Mouse (Mus musculus) CH12F3 (cell line): ENCODE measurements around the gene Arhgdib.
"Not testable (repeated sequence)": the region's sequence is repeated elsewhere in the genome, so short reads cannot be mapped to it uniquely, and the experiment has no call there.

Experiments
- in situ Hi-C: fragments of 300-500 bp; cut with MboI; formaldehyde crosslinking; loops from 2 replicates; pipeline ENCODE4 v1.14.3; 2020; ENCODE audit warnings: low sequenced_read_pairs

The Arhgdib gene

DNA sequence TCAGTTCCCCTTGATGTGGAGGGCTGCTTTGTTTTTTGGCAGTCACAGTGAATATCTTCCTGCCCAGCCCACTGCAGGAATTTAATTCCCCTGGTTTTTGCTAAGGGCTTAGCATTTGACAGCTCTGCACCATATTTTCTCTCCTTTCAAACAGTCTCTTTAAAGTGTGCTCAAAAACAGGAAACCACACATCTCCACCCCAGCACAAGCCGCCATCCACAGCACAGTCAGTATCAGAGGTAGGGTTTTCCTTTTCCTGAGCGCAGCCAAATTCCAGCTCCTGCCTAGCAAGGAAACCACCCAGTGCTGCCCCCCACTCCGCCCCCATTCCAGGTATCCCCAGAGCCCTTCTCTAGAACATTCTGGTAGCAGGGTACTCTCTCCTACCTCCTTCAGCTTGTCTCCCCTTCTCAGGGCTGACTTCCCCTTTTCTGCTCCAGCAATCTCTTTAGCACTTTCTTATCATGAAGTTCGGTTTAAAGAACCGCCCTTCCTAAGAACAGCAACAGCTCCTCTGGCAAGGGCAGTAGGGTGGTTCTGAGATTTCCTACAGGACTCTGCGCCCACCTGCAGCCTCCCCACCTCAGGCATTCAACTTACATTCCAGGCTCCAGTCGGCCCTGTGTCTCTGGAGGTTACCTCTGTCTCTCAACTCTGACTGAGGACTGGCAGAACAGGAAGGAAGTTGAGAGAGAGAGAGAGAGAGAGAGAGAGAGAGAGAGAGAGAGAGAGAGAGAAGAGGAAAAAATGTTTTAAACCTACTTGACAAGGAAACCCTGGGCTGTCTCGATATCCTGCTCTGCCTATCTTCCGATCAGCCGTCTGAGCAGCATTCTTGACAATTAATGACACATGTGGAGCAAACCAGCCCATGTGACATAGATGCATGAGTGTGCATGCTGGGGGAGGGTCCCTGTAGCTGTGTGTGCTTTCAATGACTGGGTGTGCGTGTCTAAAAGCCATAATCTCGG lies at the start of gene Arhgdib:
Gene Arhgdib, minus strand, starts transcription at position 849 of the 971 bp plus-strand sequence.
- in situ Hi-C loops = no loop called here

DNA sequence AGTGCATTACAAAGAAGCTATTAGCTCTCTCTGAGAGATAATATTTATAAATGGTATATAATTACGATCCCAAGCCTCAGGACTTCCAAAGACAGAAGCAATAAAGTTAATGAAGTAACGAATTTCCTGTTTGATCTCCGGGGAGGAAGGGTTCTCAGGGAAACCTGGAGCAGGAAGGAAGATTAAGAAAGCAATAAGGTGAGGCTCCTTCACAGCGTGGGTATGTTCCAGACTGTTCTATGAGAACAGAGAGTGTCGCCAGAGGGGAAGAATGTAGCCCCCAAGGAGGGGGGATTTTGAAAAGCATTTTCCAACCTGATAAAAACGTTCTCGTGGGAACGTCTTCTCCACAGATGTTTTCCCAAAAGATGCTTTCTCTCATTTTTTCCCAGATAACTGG lies 48.9 kb upstream of the Arhgdib start:
- in situ Hi-C loops = loop anchor here (25.0 kb wide), 1 partner anchor 378 kb away; no protein-coding TSS in a partner anchor

DNA sequence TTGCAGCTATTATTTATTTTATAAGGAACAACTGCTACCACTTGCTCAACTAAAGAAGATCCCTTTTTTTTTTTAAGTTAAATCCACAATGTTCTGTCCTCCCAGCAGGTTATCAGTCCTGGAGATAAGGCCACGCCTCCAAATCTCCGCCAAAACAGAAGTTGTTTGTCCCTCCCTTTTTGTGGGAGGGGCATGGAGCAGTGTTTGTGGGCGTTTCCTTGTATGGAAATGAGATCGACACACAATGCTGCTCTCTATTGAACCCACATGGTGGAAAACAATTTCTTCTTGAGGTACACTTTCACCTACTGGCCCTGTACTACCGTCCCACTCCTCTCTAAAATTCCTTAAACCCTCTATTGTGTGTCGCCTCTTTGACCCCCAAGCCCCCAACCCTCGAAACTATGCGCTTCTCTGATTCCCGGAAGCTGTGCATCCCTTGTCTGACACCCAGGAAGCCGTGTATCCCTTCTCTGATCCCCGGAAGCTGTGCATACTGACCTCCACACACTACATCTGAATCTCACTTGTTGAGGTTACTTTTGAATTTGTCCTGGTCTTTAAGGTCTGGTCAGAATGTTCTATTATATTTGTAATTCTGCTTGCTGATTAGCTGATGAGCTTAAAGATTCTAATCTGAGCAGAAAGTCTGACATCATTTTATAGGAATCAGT lies 48.3 kb upstream of the Arhgdib start:
- in situ Hi-C loops = loop anchor here (25.0 kb wide), 1 partner anchor 378 kb away; no protein-coding TSS in a partner anchor

DNA sequence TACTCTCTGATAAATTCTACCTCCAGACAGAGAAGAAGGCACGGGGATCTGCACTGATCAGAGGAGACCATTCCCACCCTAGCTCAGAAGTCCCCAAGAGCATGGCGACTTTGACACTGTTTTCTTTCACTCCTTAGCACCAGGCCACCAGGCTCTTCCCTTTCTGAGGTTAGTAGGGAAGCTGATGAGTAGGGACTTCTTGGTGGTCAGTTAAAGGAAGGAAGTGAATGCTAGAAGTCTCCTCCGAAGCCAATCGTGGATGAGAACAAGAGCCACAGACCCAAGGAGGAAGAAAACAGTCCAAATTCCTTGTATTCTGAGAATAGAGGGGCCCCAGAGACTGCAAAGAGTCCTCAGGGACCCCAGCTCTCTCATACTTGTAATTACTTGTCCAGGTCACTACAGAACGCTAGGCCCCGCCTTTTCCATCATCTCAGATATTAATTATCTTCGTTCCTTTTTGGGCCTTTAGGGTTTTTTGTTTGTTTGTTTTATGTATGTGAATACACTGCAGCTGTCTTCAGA lies 46.9 kb upstream of the Arhgdib start:
- in situ Hi-C loops = loop anchor here (25.0 kb wide), 1 partner anchor 376 kb away; no protein-coding TSS in a partner anchor

DNA sequence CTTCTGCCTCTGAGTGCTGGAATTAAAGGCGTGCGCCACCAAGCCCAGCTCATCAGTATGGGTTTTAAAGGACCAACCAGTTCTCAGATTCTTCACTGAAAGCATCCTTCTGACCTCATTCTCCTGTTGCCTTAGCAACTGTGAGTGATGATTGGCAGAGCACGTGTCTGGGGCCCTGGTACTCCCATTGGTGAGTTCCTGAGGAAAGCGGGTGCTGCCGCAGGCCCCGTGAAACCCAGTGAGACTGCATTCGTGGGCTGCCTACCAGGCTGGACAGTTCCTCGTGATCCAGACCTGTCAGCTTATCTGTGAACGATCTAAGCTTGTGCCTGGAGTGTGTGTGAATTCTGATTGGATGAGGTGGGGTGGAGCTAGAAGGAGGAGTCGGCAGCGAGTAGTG lies 45.0 kb upstream of the Arhgdib start:
- in situ Hi-C loops = loop anchor here (25.0 kb wide), 1 partner anchor 374 kb away; no protein-coding TSS in a partner anchor

DNA sequence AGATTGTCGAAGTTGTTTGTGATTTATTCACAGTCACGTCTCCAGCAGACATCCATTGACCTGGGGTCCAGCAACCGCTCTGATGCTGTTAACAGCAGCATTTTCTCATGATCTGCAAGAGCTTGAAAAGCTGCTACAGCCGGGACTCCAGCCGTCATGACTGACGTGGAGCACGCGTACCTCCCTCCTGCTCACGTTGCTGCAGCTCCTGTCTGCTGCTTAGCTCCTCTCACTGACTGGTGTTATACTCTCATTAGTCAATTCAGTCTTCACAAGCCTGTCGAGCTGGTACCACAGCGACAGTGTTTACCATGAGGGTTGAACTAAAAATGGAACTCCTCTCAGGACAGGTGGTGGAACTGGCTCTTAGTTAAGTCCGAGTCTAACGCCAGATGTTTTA lies 44.3 kb upstream of the Arhgdib start:
- in situ Hi-C loops = loop anchor here (25.0 kb wide), 1 partner anchor 374 kb away; no protein-coding TSS in a partner anchor

DNA sequence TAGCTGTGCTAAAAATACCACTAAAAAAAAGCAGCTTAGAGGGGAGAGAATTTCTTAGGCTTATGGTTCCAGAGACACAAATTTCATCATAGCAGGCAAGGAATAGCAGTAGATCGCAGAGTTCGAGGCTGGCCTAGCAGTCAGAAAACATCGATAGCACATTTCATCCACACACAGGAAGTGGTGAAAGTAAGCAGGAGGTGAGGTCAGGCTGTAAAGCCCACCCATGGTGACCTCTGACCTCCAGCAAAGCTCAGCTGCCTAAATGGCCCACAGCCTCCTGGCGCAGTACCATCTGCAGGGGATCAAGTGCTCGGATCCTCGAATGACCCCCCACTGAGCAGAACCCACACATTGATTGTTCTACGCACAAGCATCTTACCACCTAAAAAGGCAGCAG lies 41.5 kb upstream of the Arhgdib start:
- in situ Hi-C loops = loop anchor here (25.0 kb wide), 1 partner anchor 371 kb away; no protein-coding TSS in a partner anchor

DNA sequence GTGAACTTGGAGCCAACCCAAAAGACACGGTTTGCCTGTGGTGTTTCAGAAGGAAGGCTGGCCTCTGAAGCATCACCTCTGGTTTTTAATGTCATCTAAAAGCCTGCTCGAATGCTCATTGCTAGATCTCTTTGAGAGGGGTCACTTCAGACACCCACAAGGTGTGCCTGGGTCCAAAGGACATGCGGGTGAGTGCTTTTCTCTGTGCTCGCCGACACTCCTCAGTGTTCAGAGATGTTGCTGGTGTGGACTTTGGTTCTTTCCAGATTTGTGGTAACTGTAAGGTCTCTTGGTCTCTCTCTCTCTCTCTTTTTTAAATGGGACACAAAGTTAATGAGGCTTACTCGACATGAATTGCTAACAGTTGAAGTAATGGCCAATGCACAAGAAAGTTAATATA lies 40.9 kb upstream of the Arhgdib start:
- in situ Hi-C loops = loop anchor here (25.0 kb wide), 1 partner anchor 370 kb away; no protein-coding TSS in a partner anchor

DNA sequence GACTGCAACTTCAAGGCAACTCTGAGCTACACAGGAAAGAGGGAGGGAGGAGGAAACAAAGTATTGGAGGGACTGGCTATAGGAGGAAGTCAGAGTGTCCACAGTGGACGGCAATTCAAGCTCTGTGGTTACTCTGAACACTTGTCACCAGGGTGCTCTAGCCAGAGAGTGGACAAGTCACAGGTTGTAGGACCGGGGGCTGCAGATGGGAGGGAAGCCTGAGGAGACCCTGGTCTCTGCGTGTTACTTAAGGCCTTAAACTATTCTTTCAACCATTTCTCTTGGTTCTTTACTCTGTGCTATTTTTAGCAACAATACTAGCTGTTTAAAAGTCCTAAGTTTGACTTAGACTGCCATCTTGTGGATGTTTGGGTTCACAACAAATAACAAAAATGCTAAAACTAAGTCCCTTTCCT lies 38.6 kb upstream of the Arhgdib start:
- in situ Hi-C loops = loop anchor here (25.0 kb wide), 1 partner anchor 368 kb away; no protein-coding TSS in a partner anchor

DNA sequence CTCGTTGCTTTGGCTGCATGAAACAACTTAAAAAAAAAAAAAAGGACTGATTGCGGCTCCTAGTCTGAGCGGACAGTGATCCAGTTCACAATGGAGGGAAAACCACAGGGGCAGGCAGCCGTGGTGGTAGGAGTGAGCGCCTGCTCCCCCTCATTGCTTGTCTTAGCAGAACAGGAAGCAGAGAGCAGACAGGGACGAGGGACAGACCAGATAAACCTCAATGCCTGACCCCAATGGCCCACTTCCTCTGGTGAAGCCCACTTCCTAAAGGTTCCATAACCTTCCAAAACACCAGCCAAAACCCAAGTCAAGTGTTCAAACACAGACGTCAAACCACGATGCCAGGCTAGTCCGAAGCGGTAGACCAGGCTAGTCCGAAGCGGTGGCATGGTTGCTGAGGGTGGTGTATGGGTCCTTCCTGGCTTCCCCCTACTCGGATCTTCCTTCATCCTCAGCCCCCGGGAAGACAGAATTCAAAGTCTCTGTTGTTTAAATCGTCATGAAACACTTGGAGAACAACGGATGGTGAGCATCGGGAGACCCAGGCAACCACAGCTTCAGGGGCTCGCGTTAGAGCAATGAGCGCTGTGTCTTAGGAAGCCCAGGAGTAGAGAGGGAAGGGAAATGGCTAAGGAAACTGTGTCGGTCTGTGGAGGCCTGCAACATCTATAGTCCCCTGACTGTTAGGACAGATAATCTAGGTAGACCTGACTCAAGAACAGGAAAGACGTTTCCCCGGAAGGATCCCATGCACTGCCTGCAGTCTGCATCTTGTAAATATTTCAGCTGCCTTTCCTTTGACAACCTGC lies 37.8 kb upstream of the Arhgdib start:
- in situ Hi-C loops = loop anchor here (25.0 kb wide), 1 partner anchor 367 kb away; no protein-coding TSS in a partner anchor

DNA sequence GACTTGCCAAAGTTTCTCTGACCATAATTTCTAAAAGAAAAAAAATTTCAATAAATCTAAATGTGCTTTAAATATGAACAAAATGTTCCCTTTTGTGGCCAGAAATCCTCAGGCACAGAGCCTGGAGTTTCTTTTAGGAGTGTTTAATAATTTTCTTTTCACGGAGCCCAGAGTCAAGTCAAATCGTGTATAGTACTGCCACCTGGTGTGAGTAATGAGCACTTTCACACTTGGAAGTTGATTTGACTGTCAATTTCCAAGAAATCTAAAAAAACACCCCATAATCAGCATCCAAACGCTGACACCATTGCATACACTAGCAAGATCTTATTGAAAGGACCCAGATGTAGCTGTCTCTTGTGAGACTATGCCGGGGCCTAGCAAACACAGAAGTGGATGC lies 27.2 kb upstream of the Arhgdib start:
- in situ Hi-C loops = not testable (repeated sequence)

DNA sequence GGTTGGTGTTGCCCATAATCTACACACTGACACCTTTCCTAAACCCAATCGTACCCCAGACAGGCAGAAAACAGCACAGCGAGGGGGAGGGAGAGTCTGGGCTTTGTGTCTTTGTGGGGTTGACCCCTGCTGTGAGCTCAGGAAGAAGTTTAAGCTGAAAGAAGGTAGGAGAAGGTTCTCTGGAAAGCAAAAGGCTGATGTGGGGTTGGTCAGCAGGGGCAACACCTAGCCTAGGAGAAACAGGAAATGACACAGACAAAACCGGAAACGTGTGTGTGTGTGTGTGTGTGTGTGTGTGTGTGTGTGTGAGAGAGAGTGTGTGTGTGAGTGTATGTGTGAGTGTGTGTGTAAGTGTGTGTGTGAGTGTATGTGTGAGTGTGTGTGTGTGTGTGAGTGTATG lies 25.8 kb upstream of the Arhgdib start:
- in situ Hi-C loops = no loop called here

DNA sequence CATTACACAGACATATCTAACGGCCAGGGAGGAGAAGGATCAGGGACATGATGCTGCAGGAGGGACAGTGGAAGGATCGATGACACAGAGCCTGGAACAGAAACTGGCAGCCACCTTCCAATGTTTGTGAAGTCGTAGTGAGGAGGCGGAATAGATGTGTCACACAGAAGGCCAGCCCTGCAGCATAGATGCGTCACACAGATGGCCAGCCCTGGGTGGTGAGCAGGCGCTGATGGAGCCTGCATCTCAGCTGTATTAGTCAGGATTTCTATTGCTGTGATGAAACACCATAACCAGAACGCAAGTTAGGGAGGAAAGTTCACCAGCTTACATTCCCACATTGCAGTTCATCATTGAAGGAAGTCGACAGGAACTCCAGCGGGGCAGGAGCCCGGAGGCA lies 24.2 kb upstream of the Arhgdib start:
- in situ Hi-C loops = no loop called here

DNA sequence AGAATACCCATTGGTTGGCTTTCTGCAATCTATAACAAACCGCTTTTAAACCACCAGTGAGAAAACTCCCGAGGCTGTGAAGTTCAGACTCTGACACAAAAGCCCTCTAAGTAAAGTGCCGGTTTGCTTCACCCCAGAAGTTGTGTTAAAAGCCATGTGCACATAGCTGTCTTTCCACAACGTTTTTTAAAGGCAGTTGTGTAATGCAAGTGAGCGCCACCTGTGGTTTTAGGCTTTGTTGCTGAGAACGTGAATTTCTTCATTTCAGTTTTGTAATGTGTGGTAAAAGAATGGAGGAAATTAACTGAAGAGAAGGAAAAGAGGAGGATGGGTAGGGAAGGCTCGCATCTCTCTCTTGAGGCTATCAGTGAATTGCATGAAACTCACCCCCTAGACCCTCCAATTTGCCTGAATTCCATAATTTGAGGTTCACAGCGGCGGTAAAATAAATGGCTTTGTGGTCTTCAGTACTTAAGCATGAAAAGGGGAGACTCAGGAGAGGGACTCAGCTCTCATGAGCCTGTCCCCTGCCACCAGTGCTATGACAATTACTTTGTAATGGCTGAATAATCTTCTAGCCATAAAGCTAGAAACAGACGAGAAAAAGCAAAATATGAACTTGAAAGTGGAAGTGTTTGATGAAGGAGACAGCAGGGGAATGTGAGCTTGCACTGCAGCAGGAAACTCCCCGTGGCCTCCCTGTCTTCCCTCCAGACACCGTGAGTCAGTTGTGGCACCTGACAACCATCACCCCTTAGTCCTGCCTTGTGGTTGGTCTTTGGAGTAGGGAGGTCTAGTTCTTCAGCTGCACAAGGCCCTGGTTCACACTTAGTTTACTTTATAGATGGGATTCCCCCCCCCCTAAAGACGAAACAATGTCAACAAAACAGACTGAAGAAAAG lies 23.2 kb upstream of the Arhgdib start:
- in situ Hi-C loops = no loop called here

DNA sequence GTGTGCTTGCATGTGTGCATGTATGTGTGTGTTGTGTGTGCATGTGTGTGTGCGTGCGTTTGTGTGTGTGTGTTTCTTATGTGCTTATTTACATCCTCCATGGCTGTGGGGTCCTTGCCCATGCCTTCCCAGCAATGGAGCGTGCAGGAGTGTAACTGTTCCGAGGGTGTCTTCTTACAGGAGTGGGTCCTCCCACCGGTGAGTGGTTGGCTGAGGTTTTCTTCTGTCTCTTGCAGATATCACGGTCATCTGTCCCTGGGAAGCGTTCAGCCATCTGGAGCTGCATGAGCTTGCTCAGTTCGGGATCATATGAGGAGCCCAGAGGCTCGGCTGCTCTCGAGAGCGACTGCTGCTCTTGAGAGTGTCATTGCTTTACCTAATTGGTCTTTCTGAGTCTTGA lies 21.3 kb upstream of the Arhgdib start:
- in situ Hi-C loops = no loop called here

DNA sequence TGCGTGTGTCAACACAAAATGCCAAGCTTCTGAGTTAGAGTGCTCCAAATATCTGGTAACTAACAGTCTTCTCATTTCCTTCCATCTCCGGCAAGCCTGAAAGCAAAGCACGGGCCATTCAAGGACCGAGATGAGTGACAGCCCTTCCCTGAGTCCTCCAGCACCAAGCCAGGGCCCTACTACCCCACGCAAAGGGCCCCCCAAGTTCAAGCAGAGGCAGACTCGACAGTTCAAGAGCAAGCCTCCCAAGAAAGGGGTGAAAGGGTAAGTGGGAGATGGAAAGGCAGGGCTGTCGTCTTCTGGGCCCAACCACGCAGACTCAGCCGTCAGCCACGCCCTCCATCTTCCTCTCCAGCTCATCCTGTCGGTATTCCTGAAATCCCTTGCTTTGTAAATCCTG lies 17.4 kb upstream of the Arhgdib start:
- in situ Hi-C loops = no loop called here

DNA sequence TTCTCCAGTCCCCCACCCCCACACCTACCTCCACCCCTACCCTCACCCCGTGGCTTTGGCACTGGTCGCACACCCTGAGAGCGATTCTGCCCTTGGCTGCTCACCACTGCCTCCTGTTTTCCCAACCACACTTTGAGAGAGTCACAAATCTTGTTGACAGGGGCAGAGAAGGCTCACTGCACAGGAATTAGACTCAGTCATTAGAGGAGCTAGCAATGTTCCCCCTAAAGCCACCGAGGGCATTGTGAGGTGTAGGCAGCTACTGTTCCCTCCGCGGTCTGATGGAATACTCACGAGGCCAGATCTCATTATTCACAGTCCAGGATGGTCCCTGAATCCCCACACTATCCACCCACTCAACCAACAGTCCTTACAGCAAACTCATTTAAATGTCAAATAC lies 15.4 kb upstream of the Arhgdib start:
- in situ Hi-C loops = no loop called here

DNA sequence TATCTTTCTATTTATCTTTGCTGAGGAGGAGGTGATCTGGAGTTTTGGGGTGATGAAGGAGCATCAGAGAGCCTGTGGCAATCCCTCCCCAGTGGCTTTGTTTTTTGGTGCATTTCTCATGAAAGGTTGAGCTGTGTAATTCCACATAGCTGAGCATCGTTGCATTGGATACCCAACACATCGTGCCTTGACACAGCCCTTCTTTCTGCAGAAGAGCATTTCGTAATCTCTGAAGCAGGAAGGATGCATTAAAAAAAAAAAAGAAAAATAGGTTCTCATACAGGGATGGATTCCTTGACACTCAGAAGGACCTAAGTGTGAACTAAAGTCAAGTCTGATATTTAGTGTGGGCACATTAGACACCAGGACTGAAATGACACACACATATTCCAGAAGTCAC lies 13.5 kb upstream of the Arhgdib start:
- in situ Hi-C loops = no loop called here

DNA sequence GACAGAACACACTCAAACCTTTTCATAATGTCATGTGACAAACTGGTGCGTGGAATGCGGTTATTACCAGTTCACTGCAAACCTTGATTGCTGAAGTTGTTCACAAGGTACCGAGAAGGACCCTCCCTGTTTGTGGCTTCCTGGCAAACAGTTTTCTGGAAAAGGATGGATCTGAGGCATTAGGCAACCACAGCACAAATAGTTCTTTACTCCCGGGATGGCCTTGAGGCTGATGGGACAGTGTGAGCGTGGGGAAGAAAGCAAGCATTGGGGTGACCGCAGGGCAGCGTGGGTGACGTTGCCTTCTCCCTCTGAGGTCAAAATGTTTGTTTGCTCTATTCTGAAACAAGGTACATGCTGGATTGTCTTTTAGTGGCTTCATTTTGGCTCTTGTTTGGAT lies 13.0 kb upstream of the Arhgdib start:
- in situ Hi-C loops = no loop called here
